Mouse (Mus musculus): ENCODE results near the gene Ermard. TPM values are rescaled to one million over a fixed set of nuclear protein-coding genes. Genes with fewer than 3 reads are reported as not detected.

The Ermard gene
- polyA plus RNA-seq, 1 experiment from 2014 or later, result 107 TPM

DNA sequence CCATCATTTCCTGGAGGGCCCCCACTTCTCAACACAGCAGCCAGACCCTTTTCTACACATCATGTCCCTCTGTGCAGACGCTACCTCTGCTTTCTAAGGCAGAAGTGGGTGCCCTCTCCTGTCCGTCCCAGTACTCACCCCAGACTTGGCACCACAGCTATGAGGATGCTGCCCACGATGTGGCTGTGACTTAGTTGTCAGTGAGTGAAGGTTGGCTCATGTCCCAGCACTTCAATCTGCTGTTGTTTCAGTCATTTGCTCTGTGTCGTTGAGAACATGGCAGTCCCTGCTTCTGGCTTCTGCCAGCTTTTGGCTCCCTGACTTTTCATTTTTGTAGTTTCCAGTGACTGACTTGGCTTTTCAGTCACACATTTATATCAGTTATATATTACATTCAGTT lies 14.9 kb downstream of the Ermard start:
- Histone ChIP-seq H3K36me3 (ENCODE audit: control insufficient read depth, insufficient read depth, low read length) (no peaks in the 10 kb centered on the region; the same call in 1 of the 2 replicates), H3K4me3 (ENCODE audit: low read depth, low read length) (no peak overlapping the region), H3K4me1 (replicated peaks; ENCODE audit: control insufficient read depth, insufficient read depth, low read length) (no peaks in the 10 kb centered on the region), H3K27ac (ENCODE audit: low read depth, low read length) (no peak overlapping the region), H3K9me3 (ENCODE audit: control insufficient read depth, low read length) (no peaks in the 10 kb centered on the region), H3K27me3 (ENCODE audit: control insufficient read depth, insufficient read depth, low read length) (no peaks in the 10 kb centered on the region), H3K9ac (ENCODE audit: low read length) (no peak overlapping the region), H3K4me2 (ENCODE audit: low read depth, low read length, severe bottlenecking) (no peak overlapping the region)
- WGBS, result 88% methylated on average over 4 of the region's 4 CpGs
- DNase-seq (ENCODE audit: low spot score) (no peak), ATAC-seq (replicated peaks; ENCODE audit: low FRiP score) (no peak)

DNA sequence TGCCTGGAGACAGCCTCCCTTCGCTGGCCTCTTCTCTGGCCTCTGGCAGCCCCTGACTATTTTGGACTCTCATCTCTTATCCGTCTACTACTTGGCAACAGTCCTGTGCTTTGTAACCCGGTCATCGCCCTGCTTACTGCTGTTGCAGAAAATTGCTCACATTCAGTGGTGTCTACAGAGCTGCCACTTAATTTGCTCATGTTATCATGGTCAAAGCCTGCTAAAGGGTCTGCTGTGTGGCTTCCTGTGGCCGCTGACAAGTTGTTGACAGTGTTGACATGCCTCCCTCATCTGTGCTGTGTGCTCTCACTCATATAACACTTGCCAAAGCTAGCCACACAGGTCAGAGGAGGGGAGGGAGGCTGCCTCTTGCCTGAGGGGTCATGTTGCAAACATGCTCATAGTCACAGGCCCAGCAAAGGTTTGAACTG lies 17.2 kb downstream of the Ermard start:
- DNase-seq (ENCODE audit: low spot score) (no peak), ATAC-seq (replicated peaks; ENCODE audit: low FRiP score) (no peak)
- no peaks in the 10 kb centered on the region for H3K4me1 ChIP-seq (replicated peaks; ENCODE audit: control insufficient read depth, insufficient read depth, low read length)
- no peak overlapping the region for H3K27ac ChIP-seq (ENCODE audit: low read depth, low read length)
- H3K4me2 ChIP-seq (ENCODE audit: low read depth, low read length, severe bottlenecking), result no peak overlapping the region
- H3K27me3 ChIP-seq (ENCODE audit: control insufficient read depth, insufficient read depth, low read length), result no peaks in the 10 kb centered on the region
- WGBS, result 90% methylated on average over 5 of the region's 5 CpGs
- no peaks in the 10 kb centered on the region for H3K9me3 ChIP-seq (ENCODE audit: control insufficient read depth, low read length)
- H3K9ac ChIP-seq (ENCODE audit: low read length), result no peak overlapping the region
- H3K4me3 ChIP-seq (ENCODE audit: low read depth, low read length), result no peak overlapping the region
- H3K36me3 ChIP-seq (ENCODE audit: control insufficient read depth, insufficient read depth, low read length), result no peaks in the 10 kb centered on the region; the same call in 1 of the 2 replicates

DNA sequence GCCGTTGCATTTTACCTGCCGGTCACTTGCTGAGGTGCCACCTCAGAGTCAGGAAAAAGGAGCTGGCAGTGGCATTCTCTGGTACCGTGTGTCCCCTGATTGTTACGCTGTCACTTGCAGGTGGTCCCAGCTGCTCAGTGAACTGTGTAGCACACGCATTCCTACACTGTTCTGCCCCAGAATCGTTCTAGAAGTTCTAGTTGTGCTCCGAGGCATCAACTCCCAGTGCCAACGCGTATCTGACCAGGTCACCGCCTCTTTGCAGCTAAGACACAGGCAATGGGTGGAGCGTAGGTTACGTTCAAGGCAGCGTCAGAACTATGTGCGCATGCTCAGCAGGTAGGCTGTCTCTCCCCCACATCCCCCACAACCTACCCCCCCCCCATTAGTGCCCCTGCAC lies 18.6 kb downstream of the Ermard start:
- Histone ChIP-seq H3K4me1 (replicated peaks; ENCODE audit: control insufficient read depth, insufficient read depth, low read length) (no peaks in the 10 kb centered on the region), H3K4me3 (ENCODE audit: low read depth, low read length) (no peak overlapping the region), H3K9ac (ENCODE audit: low read length) (no peak overlapping the region), H3K4me2 (ENCODE audit: low read depth, low read length, severe bottlenecking) (no peak overlapping the region), H3K9me3 (ENCODE audit: control insufficient read depth, low read length) (no peaks in the 10 kb centered on the region), H3K27ac (ENCODE audit: low read depth, low read length) (no peak overlapping the region), H3K36me3 (ENCODE audit: control insufficient read depth, insufficient read depth, low read length) (no peaks in the 10 kb centered on the region; the same call in 1 of the 2 replicates), H3K27me3 (ENCODE audit: control insufficient read depth, insufficient read depth, low read length) (no peaks in the 10 kb centered on the region)
- WGBS, result 93% methylated on average over 14 of the region's 14 CpGs
- no peak for ATAC-seq (replicated peaks; ENCODE audit: low FRiP score)
- no peak for DNase-seq (ENCODE audit: low spot score)

DNA sequence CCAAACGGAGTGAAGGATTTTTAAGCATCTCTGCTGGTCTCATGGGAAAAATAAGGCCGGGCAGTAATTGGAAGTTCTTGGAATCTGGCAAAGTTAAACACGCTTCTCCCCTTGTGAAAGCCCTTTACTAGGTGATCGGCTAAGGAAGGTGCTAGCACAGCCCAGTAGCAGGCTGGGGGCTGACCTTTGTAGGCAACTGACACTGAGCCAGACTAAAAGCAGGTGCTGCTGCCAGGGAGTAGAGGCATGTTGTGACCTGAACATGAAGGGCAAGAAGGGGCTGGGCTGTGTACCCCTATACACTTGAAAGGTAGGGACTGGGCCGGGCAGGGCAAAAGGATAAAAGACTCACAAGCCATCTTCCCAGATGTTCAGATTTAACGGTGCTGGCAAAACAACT lies 19.3 kb downstream of the Ermard start:
- ATAC-seq (replicated peaks; ENCODE audit: low FRiP score) (no peak), DNase-seq (ENCODE audit: low spot score) (no peak)
- H3K9me3 ChIP-seq (ENCODE audit: control insufficient read depth, low read length), result no peaks in the 10 kb centered on the region
- no peak overlapping the region for H3K9ac ChIP-seq (ENCODE audit: low read length)
- H3K27ac ChIP-seq (ENCODE audit: low read depth, low read length), result no peak overlapping the region
- H3K4me3 ChIP-seq (ENCODE audit: low read depth, low read length), result no peak overlapping the region
- no peak overlapping the region for H3K4me2 ChIP-seq (ENCODE audit: low read depth, low read length, severe bottlenecking)
- no peaks in the 10 kb centered on the region; the same call in 1 of the 2 replicates for H3K36me3 ChIP-seq (ENCODE audit: control insufficient read depth, insufficient read depth, low read length)
- H3K27me3 ChIP-seq (ENCODE audit: control insufficient read depth, insufficient read depth, low read length), result no peaks in the 10 kb centered on the region
- WGBS, result 95% methylated on average over 6 of the region's 6 CpGs
- no peaks in the 10 kb centered on the region for H3K4me1 ChIP-seq (replicated peaks; ENCODE audit: control insufficient read depth, insufficient read depth, low read length)

DNA sequence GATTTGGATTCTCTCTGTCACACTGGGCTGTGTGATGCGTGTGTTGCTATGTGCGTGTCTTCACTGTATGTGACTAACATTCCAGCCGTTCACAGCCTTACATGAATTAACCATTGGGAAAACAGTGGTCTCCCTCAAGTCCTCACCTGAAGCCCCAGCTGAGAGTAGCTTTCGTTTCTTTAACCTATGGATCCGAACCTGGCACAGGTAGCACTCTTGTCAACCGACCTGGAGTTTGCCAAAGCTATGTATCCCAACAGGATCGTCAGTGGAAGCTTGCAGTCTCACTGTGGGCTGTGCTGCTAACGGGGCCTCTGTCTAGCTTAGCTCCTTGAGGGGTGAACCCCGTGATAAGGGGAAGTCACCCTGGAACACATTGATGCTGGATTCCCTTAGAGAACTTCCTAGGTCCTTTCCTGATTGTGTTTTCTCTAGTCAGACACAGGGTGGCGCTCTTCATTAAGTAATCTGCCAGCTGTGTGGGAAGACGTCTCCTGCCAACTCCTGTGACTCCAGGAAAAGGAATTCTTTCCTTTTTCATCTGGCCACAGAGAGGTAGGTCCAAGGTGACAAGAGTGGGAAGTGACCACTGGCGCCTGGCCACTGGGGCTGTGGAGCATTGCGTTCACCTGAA lies 24.5 kb downstream of the Ermard start:
- H3K4me3 ChIP-seq (ENCODE audit: low read depth, low read length), result no peak overlapping the region

DNA sequence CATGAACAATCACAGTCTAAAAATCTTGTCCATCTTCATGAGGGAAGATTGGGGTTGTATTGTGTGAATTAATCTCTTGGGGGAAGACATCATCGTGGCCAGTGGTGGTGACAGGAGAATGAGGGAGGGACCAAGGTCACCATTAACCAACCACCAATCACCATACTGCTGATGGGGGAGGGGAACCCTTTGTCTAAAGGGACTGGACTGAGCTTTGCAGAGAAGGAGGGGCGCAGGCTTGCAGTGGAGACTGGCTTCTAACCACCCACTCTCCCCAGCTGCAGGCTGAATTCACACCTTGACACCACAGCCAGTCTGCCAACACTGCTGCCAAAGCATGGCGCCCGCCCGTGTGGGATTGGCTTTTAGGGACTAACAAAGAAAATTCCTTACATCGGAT lies 25.1 kb downstream of the Ermard start:
- no peak overlapping the region for H3K9ac ChIP-seq (ENCODE audit: low read length)
- peak overlapping the region; percentile 5; the same call in 1 of the 2 replicates for H3K4me2 ChIP-seq (ENCODE audit: low read depth, low read length, severe bottlenecking)
- ATAC-seq (replicated peaks; ENCODE audit: low FRiP score), result peak; percentile 90
- H3K36me3 ChIP-seq (ENCODE audit: control insufficient read depth, insufficient read depth, low read length), result no peaks in the 10 kb centered on the region; the same call in 1 of the 2 replicates
- WGBS, result 33% methylated on average over 6 of the region's 6 CpGs
- H3K4me1 ChIP-seq (replicated peaks; ENCODE audit: control insufficient read depth, insufficient read depth, low read length), result 0 out of 2 replicates have a peak, but pooled peaks cover 2% of the 10 kb centered on the region
- H3K4me3 ChIP-seq (ENCODE audit: low read depth, low read length), result no peak overlapping the region
- peak; percentile 69 for DNase-seq (ENCODE audit: low spot score)
- H3K27me3 ChIP-seq (ENCODE audit: control insufficient read depth, insufficient read depth, low read length), result no peaks in the 10 kb centered on the region
- H3K9me3 ChIP-seq (ENCODE audit: control insufficient read depth, low read length), result no peaks in the 10 kb centered on the region
- peak overlapping the region; percentile 20; the same call in 1 of the 2 replicates for H3K27ac ChIP-seq (ENCODE audit: low read depth, low read length)

More for the DNA sequence above, 24.5 kb downstream of the Ermard start:
- Histone ChIP-seq H3K4me2 (ENCODE audit: low read depth, low read length, severe bottlenecking) (peak overlapping the region; percentile 5; the same call in 1 of the 2 replicates), H3K27ac (ENCODE audit: low read depth, low read length) (peak overlapping the region; percentile 20; the same call in 1 of the 2 replicates), H3K27me3 (ENCODE audit: control insufficient read depth, insufficient read depth, low read length) (no peaks in the 10 kb centered on the region), H3K9ac (ENCODE audit: low read length) (no peak overlapping the region), H3K36me3 (ENCODE audit: control insufficient read depth, insufficient read depth, low read length) (no peaks in the 10 kb centered on the region; the same call in 1 of the 2 replicates), H3K4me1 (replicated peaks; ENCODE audit: control insufficient read depth, insufficient read depth, low read length) (0 out of 2 replicates have a peak, but pooled peaks cover 2% of the 10 kb centered on the region), H3K9me3 (ENCODE audit: control insufficient read depth, low read length) (no peaks in the 10 kb centered on the region)
- WGBS, result 43% methylated on average over 13 of the region's 13 CpGs
- ATAC-seq (replicated peaks; ENCODE audit: low FRiP score), result peak; percentile 73
- peak; percentile 83 for DNase-seq (ENCODE audit: low spot score)

DNA sequence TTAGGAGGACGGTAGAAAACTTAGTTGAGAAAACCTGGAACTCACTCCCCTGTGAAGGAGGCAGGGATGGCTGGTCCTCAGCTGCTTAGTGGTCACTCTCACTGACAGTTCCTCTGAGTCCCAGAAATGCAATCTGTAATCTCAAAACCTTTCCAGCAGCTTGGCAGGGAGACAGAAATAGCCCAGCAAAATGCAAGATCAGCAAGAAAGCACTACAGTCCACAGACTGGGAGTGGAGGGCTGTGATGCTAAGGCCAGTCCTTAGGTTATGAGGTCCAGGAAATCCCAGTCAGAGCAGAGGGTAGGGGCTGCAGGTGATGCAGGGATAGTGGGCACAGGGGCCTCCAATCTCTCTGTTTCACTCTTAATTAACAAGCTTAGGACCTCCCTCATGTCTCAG lies 25.9 kb downstream of the Ermard start:
- no peak for ATAC-seq (replicated peaks; ENCODE audit: low FRiP score)
- no peaks in the 10 kb centered on the region for H3K36me3 ChIP-seq (ENCODE audit: control insufficient read depth, insufficient read depth, low read length)
- no peak overlapping the region for H3K9ac ChIP-seq (ENCODE audit: low read length)
- 0 out of 2 replicates have a peak, but pooled peaks cover 2% of the 10 kb centered on the region for H3K4me1 ChIP-seq (replicated peaks; ENCODE audit: control insufficient read depth, insufficient read depth, low read length)
- no peak overlapping the region for H3K27ac ChIP-seq (ENCODE audit: low read depth, low read length)
- no peaks in the 10 kb centered on the region for H3K9me3 ChIP-seq (ENCODE audit: control insufficient read depth, low read length)
- DNase-seq (ENCODE audit: low spot score), result no peak
- no peaks in the 10 kb centered on the region for H3K27me3 ChIP-seq (ENCODE audit: control insufficient read depth, insufficient read depth, low read length)
- H3K4me2 ChIP-seq (ENCODE audit: low read depth, low read length, severe bottlenecking), result no peak overlapping the region
- no peak overlapping the region for H3K4me3 ChIP-seq (ENCODE audit: low read depth, low read length)
- 58% methylated on average over 1 of the region's 1 CpGs for WGBS

DNA sequence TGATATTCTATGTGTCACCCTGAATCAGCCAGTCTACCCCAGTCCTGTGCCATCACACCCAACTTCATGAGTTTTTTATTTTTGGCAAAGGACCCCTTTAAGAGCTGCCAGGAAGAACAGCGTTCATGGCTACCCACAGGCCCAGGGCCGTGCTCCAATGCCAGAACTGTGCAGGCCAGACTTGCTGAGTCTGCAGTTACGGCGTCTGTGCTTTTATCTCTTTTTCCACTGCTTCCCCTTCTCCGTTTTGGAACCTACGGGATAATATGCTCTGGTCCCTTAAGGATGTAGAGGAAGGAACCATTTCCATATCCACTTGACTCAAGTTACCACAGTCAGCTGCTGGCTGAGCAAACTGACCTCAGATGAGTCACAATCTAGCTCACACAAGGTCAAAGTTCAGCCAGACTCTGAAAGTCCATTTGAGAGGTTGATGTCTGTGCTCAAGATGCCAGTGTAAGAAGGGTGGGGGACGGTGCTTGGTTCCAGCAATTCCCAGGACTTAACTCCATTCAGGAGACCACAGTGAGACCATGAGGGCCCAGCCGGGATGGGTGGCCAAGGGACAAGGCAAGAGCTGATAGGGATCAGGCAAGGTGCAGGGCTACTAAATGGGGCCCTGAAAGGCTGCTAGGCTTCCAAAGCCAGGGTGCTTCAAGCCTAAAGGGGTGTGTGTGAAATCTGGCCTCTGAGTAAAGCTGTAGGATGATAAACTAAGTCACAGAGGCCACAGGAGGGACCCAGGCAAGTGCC lies 27.2 kb downstream of the Ermard start:
- H3K9ac ChIP-seq (ENCODE audit: low read length), result no peak overlapping the region
- H3K27me3 ChIP-seq (ENCODE audit: control insufficient read depth, insufficient read depth, low read length), result no peaks in the 10 kb centered on the region
- H3K27ac ChIP-seq (ENCODE audit: low read depth, low read length), result no peak overlapping the region
- no peaks in the 10 kb centered on the region for H3K36me3 ChIP-seq (ENCODE audit: control insufficient read depth, insufficient read depth, low read length)
- no peak for ATAC-seq (replicated peaks; ENCODE audit: low FRiP score)
- no peak for DNase-seq (ENCODE audit: low spot score)
- no peak overlapping the region for H3K4me3 ChIP-seq (ENCODE audit: low read depth, low read length)
- H3K4me2 ChIP-seq (ENCODE audit: low read depth, low read length, severe bottlenecking), result no peak overlapping the region
- H3K4me1 ChIP-seq (replicated peaks; ENCODE audit: control insufficient read depth, insufficient read depth, low read length), result 0 out of 2 replicates have a peak, but pooled peaks cover 2% of the 10 kb centered on the region
- no peaks in the 10 kb centered on the region for H3K9me3 ChIP-seq (ENCODE audit: control insufficient read depth, low read length)
- WGBS, result 85% methylated on average over 8 of the region's 8 CpGs
